Mouse (Mus musculus): Measurements from ENCODE around the gene Golm1.

The Golm1 gene

DNA sequence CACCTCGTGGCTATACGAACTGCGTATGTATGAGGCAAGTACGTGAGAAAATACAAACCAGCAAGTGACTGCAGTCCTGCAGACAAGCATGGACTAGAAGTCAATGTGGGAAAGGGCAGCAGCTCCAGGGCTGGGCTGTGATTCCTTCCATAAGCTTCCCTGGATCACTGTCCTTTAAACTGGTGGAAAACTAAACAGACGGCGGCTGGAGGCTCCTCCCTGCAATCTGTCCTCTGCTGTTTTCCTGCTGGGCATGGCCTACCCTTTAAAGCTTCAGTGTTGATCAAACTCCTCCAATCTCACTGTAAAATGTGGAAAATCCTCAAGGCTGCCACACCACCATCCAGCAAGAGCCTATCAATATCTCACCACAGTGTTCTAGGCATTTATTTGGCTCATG, 27.0 kb downstream of the Golm1 start:
- DNase-seq (ENCODE audit: low read depth in 2 of 2, low spot score in 2 of 2), result no peak

DNA sequence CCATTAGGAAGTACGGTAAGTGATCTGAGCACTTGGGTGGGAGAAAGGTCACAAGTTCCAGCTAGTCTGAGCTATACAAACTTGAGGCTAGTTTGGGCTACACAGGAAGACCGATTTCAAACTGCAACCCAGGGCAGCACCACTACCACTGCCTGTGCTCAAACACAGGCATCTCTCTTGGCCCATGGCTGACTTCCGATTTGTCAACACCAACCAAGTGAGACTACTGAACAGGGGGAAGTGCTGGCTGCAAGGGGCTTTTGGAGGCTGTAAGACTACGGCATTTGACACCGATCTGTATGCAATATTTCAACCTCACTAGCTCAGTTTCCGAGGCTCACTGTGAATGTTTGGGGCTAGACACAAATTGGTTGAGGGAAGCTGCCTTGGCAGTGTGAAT, 28.1 kb downstream of the Golm1 start:
- no peak for DNase-seq (ENCODE audit: low read depth in 2 of 2, low spot score in 2 of 2)

DNA sequence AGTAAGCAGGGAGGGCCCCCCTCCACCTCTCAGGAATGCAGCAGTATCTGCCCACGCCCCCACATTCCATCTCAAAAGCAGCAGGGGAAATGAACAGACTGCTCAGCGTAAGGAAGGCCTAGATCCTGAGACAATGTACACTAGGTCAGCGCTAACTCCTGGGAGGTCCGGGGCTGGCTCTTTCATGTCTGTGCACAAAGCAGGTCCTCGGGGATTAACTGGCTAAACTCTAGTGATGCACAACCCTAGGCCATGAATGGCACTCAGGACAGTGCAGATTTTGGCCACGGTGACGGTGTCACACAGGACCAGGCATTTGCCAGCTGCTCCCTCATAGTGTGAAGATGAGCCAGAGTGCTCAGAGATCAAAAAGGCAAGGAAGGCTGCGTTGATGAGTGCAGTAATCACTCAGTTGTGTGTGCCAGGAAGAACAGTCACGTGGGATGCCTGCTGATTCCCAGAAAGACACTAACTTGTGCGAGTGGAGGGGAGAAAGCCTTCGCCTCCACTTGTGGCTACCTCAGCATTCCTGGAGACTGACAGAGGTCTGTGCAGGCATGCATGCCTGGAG, 28.9 kb downstream of the Golm1 start:
- no peak for DNase-seq (ENCODE audit: low read depth in 2 of 2, low spot score in 2 of 2)

DNA sequence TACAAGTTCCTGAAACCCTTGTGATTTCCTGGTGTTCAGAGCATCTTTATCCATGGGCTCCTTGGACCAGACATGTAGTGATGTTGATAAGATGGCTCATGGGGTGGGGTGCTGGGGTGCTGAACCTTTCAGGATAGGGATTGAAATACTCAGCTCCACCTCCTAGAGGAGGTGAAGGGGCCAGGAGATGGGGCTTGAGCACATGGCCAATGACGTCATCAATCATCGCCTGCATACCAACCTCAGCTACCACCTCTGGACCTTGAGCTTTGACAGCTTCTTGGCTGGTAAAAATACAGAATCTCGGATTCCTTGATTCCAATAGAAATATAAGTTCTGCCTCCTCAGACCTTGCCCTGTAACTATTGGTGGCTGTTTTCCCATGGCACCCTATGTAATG, 30.1 kb downstream of the Golm1 start:
- DNase-seq (ENCODE audit: low read depth in 2 of 2, low spot score in 2 of 2), result no peak

DNA sequence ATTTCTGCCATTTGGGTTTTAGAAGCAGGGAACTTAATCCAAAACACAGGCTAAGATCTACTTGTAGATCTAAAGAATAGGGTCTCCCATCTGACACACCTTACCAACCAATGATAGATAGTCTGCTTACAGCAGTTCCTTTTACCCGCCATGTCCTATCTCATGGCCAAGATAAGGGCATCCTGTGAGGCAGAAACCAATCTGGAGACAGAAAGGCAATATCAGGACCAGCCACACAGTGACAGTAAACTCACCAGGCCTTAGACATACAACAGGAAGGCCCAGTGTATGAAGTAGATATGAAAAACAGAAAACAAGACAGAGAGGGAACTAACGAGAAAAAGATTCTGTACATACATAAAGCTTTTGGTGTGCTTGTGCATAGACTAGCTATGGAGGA, 32.8 kb downstream of the Golm1 start:
- no peak for DNase-seq (ENCODE audit: low read depth in 2 of 2, low spot score in 2 of 2)

DNA sequence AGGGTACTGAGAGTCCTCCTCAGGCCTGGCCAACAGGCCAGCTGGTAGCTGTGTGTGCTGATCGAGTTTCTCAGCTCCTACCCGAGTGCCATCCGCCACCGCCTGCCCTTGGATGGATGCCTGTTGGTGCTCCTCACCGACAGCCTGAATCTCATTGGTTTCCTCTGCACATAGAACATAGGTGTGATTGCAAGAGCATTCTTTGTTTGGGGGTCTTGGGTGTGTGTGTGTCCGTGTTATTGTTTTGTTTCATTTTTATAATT, 35.5 kb downstream of the Golm1 start:
- DNase-seq (ENCODE audit: low read depth in 2 of 2, low spot score in 2 of 2), result no peak

DNA sequence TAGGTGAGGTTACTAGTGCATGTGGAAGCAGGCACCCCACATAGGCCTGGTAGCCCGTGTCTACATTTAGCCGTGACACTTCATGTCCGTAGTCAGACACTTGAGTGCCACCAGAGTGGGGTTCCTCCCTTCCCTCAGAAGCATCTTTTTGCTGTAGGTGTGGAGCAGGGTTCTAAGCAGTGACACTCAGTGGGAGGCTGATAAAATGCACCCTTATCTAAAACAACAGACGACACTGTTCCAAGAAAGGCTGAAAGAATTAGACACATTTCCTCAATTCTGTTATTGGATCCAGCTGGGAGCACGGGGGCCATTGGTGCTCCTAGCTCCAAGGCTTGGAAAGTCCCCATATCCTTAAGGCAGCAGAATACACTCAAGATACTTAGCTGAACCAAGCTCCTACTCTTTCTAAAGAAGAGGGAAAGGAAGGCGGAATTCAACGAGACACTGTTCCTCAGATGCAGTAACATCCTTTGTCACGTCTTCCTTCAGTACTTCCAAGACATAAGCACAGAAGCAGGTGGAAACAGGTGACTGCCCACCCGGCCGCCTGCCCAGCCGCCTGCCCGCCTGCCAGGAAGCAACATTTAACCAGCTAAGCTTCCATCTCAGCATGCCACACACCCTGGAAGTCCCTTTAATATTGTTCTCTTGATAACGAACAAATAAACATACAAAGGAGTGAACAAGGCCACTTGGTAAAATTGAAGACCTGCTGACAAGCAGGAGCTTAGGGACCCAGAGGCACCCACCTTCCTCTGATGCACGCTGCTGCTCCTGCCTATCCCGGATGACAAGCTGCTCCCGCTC, 36.0 kb downstream of the Golm1 start:
- DNase-seq (ENCODE audit: low read depth in 2 of 2, low spot score in 2 of 2), result no peak

DNA sequence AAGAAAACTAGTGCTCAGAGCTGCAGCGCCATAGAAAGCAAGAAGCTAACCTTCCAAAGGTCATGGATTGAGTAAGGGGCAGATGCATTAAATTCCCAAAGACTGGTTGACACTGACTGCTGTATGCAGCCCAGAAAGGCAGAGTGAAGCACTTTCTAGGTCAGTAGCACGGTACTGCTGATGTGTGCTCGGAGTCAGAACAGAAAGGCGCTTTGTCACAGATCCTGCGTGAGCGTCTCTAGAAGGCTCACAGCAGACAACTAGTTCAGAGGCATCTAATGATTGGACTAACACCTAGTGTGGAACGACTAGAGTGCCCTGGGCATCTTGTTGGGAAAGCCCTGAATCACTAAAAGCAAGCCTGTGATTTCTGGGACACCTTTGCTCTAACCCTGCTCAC, 37.8 kb downstream of the Golm1 start:
- no peak for DNase-seq (ENCODE audit: low read depth in 2 of 2, low spot score in 2 of 2)

DNA sequence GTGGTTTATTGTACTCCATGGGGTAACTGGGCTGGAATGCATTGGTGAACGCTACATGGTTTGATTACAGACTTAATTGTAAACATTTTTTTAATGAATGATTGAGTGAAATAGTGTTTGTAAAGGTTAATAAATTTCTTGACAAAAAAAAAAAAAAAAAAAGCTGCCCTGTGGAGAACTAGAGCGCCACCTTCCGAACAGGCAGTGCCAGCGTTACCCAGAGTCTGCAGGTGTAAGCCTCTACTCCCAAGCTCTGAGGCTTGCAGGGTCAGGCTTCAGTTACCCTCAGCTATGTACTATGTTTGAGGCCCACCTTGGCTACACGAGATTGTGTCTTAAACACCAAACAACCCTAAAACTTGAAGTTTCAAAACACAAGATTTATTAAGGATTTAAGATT, 41.0 kb downstream of the Golm1 start:
- DNase-seq (ENCODE audit: low read depth in 2 of 2, low spot score in 2 of 2), result no peak

DNA sequence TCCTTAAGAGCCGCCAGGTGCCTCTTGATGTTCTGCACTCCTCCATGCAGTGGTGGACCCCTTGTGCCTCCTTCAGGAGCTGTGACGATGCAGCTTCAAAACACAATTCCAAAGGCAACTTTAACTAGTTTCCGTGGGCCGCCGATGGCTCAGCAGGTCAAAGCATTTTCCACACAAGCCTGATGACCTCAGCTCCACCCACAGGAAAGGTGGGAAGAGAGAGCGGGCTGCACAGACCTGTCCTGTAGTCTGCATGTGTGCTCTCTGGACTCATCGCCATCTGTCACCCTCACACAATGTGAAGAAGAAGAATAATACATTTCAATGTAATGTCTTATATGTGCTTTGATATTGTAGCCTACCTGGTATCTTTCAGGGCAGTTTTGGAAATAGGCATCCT, 48.9 kb downstream of the Golm1 start:
- DNase-seq (ENCODE audit: low read depth in 2 of 2, low spot score in 2 of 2), result no peak

DNA sequence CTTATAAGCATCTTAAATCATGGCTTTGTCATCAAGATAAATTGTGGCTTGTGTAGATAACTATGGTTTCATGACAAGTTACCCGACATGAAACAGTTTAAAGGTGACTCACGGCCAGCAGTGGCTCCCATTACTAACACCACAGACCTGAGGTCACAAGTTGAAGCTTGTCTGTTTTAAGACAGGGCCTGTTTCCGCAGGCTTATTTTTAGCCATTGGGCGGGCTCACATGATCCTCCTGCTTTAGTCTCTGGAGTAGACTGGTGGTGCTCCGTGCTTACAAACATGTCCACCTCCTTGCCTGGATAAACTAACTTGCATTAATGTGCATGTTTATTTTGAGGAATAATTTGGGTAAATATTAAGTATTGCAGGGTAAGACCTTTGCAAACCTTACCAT, 50.7 kb downstream of the Golm1 start:
- DNase-seq (ENCODE audit: low read depth in 2 of 2, low spot score in 2 of 2), result no peak

DNA sequence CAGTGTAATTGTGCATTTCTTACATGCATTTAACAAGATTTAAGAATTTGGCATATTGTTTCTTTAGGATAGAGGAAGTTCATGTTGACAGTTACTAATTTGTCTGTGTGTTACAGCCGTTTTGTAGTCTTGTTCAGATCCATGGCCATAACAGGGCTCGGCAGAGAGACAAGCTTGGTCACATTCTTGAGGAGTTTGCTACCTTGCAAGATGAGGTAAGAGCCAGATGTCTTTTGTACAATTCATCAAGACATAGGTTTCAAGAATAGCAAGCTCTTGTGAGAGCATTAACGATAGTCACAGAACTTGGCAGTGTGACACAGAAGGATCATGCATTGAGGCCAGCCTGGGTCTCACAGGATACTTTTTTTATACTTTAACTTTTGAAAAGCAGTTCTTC, 51.2 kb downstream of the Golm1 start:
- DNase-seq (ENCODE audit: low read depth in 2 of 2, low spot score in 2 of 2), result no peak

DNA sequence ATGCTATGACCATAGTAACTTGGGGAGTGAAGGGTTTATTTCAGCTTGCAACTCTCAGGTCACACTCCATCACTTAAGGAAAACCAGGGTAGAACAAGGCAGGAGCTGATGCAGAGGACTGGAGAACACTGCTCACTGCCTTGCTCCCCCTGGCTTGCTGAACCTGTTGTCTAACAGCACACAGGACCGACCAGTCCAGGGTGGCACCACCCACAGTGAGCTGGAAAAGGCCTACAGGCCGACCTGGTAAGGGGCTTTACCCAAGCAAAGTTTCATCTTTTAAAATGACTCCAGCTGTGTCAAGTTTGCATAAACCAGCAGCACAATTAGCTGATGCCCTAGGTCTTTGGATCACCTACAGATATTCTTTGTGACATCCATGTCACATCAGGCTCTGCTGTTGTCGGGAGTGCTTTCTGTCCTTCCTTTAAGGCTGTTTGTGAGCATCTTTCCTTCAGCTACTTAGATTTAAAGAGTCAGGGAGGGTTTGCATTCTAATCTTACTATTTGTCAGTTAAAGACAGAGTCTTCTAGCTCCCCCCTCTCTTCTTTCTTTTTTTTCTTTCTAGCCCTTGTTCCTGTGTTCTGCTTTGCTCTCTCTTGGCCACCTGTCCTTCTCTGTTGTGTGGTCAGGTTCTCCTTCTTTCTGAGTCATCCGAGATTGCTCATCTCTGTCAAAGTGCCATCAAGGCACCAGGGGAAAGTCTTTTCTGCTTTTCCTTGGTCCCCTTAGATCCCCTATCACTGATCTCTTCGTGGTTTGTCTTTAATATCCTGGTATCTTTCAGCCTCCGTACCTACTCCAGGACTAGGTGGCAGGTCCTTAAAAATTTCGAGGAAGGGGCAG, 53.7 kb downstream of the Golm1 start:
- DNase-seq (ENCODE audit: low read depth in 2 of 2, low spot score in 2 of 2), result no peak

DNA sequence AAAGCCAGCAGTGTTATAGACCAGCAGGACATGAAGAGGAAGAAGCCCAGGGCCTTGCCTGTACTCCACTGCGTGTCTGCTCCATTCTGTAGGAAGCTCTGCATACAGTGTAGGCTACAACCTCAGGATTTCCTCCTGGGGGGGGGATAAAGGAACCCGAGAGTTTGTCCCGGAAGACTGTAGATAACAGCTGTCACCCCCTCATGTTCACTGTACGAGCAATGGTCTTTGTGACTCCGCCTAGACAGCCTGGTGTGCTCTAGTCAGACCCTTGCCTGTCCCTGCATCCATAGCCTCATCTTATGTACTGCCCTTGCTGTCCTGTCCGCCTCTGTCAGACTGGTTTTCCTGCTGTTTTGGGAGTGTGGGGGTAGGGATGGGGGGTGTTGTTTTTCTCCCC, 57.1 kb downstream of the Golm1 start:
- no peak for DNase-seq (ENCODE audit: low read depth in 2 of 2, low spot score in 2 of 2)

DNA sequence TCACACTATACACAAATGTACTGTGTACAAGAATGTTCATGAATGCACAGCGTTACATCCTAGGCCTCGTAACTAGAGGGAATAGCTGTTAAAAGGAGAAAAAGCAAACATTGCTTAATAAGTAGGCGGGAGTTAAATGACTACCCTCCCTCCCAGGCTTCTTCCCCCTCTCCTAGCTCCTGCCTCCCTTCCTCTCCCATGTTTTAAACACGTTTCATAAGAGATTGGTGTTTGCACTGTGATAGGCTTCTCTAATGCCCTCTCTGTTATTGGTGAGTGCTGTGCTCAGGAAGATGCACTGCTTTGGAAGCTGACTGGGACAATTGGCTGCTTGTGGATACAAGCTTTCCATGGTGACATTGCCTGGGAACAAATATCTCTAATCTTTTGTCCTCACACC, 60.1 kb downstream of the Golm1 start:
- no peak for DNase-seq (ENCODE audit: low read depth in 2 of 2, low spot score in 2 of 2)

DNA sequence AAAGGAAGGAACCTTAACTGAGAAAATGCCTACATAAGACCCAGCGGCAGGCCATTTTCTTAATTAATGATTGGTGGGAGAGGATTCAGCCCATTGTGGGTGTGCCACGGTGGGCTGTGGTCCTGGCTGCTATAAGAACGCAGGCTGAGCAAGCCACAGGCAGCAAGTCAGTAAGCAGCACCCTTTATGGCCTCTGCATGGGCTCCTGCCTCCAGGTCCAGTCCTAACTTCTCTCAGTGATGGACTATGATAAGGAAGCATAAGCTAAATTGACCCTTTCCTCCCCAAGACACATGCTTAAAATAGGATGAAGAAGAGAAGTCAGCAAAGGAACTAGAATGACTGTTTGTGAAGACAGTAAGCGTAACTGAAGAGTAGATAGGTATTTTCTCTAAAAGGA, 60.5 kb downstream of the Golm1 start:
- DNase-seq (ENCODE audit: low read depth in 2 of 2, low spot score in 2 of 2), result no peak

DNA sequence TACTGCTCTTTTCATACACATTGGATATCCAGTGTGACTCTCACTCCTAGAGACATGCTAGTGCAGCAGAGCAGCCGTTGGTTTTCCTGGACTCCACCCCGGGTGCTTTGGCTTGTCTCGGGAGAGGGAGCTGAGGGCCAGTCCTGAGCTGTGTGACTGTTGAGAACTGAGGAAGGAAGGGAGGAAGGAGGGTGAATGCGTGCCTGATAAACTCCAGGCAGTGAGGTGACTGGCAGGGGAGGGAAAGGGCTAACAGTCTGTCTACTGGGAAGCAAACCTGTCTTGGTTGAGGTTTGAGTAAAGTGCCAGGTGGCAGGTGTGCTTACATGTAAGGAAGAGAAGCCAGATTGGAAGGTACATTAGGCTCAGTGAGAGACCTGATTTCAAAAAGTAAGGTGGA, 61.7 kb downstream of the Golm1 start:
- no peak for DNase-seq (ENCODE audit: low read depth in 2 of 2, low spot score in 2 of 2)

DNA sequence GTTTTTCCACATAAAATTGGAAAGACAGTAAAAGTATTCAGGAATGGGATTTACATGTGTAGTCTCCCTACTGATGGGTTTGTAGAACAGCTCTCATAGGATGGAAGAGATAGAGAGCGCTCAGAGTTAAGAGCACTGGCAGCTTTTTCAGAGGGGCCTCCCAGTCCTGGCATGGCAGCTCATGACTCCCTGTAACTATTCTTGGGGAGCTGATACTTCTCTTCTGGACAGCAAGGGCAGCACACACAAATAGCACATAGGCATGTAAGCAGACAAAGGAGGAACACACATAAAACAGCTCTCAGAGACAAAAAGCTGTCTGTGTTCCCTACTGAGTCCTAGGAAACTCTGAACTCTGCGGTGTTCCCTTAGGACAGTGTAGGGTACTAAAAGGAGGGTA, 65.2 kb downstream of the Golm1 start:
- no peak for DNase-seq (ENCODE audit: low read depth in 2 of 2, low spot score in 2 of 2)

DNA sequence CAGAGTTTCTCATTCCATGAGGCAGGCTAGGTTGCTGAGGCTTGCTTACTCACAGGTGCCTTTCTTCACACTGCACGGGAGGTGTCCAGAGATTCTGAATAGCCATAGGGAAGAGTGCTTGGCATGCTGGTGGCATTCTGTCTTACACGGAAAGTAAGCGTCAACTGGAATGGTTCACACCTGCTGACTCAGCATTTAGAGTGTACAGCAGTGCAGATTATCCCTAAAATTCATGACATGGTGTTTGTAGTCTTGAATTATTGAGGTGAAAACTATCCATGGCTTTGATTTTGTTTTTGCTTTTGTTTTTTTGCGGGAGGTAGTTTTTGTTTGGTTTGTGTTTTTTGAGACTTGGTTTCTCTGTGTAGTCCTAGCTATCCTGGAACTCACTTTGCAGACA, 65.7 kb downstream of the Golm1 start:
- DNase-seq (ENCODE audit: low read depth in 2 of 2, low spot score in 2 of 2), result no peak

DNA sequence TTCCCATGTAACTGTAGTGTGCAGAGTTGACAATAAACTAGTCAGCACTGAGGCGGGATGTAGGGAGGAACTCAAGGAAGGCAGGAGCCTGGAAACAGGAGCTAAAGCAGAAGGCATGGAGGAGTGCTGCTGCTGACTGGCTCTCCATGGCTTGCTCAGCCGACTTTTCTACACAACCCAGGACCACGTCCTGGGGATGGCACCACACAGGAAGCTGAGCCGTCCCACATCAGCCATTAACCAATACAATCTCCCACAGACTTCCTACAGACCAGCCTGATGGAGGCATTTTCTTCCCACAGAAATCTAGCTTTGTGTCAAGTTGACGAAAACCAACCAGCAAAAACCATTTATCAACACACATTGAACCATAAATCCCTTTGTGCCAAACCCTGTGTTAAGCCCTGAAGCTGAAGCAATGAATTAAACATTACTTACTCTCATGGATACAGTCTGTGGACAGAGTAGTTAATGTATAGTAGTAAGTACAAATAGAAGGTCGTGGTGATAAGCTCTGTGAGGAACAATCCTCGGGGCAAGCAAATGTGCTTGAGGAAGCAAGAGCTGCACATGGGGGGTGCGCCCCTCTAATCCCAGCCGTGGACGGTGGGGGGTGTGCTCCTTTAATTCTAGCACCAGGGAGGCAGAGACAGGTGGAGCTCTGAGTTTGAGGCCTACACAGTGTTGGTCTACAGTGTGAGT, 70.2 kb downstream of the Golm1 start:
- no peak for DNase-seq (ENCODE audit: low read depth in 2 of 2, low spot score in 2 of 2)

DNA sequence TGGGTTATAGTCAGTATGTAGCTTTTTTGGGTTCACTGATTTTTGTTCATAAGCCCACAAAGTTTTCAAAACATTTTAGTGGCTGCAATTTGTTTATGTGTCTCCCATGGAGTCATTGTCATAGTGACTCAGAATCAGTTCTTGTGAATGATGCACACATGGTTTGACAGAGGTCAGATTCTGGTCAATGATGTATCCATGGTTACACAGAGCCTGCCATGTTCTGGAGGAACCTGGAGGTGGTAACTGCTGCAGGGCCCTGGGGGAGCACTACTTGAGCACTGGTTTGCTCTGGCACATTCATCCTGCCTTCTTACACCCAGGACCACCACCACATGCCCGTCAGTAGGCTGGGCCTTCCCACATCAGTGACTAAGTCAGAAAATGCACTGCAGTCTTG, 71.1 kb downstream of the Golm1 start:
- DNase-seq (ENCODE audit: low read depth in 2 of 2, low spot score in 2 of 2), result no peak

DNA sequence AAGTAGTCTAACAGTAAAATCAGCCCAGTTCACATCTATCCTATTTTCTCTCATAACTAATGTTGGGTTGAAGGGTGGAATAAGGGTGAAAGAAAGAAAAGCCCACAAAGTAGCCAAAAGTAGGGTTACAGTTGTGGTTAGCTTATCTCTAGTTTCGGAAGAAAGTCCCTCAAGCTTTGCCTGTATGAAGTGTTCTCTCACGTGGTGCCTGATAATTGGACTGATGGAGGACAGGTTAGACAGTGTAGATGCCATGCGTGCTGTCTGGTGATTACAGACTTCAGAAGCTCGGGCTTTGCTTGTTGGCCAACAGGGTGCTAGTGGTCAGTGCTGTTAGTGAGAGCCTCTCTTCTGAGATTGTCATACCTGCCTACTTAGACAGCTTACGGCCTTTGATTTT, 72.5 kb downstream of the Golm1 start:
- no peak for DNase-seq (ENCODE audit: low read depth in 2 of 2, low spot score in 2 of 2)
